Mouse (Mus musculus): Measurements from ENCODE around the gene Zscan4-ps1.
"Not testable (repeated sequence)": the region's sequence is repeated elsewhere in the genome, so short reads cannot be mapped to it uniquely, and the experiment has no call there.

The Zscan4-ps1 gene

GRCm38 (mm10) chr7:11069591-11069990 is at the start of gene Zscan4-ps1:
Gene Zscan4-ps1 (minus strand): TSS chr7:11069691.
- DNase-seq (ENCODE audit: extremely low spot score, low read depth, low spot score), result not testable (repeated sequence)

All from hindlimb bud, embryonic 11.5 days (tissue).